Mouse (Mus musculus) splenic B cell, adult 2 months (primary cell): ENCODE measurements around the gene F830045P16Rik.
A peak's percentile ranks its signal among the peaks of the same experiment; 100 is the strongest.

Experiments used
- DNase-seq: peaks from one replicate; pipeline ENCODE4 v3.0.0-alpha.2; 2011; ENCODE audit warnings: low read depth, low spot score
- H3K27me3 ChIP-seq: 2 replicates; pipeline ENCODE4 v1.6.1; 2012; ENCODE audit warnings: mild to moderate bottlenecking, low read length, moderate library complexity, mixed read lengths; ENCODE audit not compliant: control insufficient read depth, poor library complexity, insufficient read depth, severe bottlenecking
- H3K36me3 ChIP-seq: 2 replicates; pipeline ENCODE4 v1.6.1; 2012; ENCODE audit warnings: mild to moderate bottlenecking, low read length, moderate library complexity, mixed read lengths; ENCODE audit not compliant: control insufficient read depth, poor library complexity, insufficient read depth, severe bottlenecking

The F830045P16Rik gene

DNA sequence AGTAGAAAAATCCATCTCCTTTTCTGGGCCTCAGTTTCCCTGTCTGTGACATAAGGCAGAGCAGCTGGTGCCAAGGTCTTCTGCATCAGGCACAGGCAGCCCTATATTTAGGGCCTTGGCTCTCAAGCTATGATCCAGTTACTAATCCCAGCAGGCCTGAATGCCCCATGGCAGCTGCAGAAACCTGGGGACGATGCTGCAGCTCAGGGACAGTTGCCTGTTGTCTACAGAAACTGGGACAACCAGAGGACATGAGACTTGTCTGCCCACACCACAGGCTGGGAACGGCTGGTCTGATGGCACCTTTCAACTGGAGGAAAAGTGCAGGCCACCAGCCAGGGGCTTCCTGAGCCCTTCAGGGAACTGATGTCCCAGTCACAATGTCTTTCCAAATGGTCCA, at the start of gene F830045P16Rik:
F830045P16Rik (minus strand) TSS at position 226 of the 400 bp plus-strand sequence.
- DNase-seq: no peak
- no peaks in the 10 kb centered on the region for H3K36me3 ChIP-seq
- no peaks in the 10 kb centered on the region for H3K27me3 ChIP-seq

GRCm38 (mm10) chr2:129585904-129586514, 49.6 kb upstream of the F830045P16Rik start:
- no peaks in the 10 kb centered on the region for H3K27me3 ChIP-seq
- no peaks in the 10 kb centered on the region for H3K36me3 ChIP-seq
- DNase-seq: peak; percentile 69

DNA sequence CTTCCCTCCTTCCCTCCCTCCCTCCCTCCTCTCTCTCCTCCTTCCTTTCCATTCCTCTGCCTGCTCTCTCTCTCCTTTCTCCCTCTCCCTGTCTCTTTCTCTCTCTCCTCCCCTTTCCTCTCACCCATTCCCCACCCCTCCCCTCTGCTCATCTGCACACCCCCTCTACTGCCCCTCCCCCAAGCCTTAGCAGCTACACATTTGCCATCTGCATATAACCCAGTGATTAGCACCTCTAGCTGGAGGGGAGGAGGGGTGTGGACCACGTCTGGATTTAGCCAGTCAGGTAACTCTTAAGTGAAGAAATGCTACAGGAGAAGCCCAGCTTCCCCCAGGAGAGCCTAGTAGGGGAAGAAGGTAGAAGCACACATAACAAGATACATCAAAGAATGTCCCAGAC, 48.5 kb upstream of the F830045P16Rik start:
- DNase-seq: no peak

GRCm38 (mm10) chr2:129582261-129582660, 45.9 kb upstream of the F830045P16Rik start:
- H3K27me3 ChIP-seq: no peaks in the 10 kb centered on the region
- DNase-seq: no peak
- no peaks in the 10 kb centered on the region for H3K36me3 ChIP-seq

More for the DNA sequence above, 48.5 kb upstream of the F830045P16Rik start:
- Histone ChIP-seq H3K27me3 (no peaks in the 10 kb centered on the region), H3K36me3 (no peaks in the 10 kb centered on the region)

DNA sequence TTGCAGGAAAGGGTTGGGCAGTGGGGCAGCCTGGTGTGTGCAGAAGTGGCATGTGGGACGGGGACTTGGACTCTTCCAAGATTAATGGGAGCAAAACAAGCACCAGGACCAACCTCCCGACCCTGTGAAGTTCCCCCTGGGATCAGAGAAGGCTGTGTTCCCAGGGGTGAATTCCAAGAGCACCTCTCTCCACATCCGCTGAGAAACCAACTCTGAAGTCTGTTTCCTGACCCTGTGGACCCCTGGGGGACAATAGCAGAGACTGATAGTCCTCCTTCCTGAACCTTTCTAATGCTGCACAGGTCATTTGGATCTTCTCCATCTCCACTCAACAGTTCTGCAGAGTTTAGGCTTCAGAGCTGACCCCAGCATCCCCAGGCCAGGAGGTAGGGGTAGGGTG, 45.4 kb upstream of the F830045P16Rik start:
- Histone ChIP-seq H3K27me3 (no peaks in the 10 kb centered on the region), H3K36me3 (no peaks in the 10 kb centered on the region)
- no peak for DNase-seq

- no peak for DNase-seq
- H3K27me3 ChIP-seq: no peaks in the 10 kb centered on the region
- H3K36me3 ChIP-seq: no peaks in the 10 kb centered on the region
Measured at GRCm38 (mm10) chr2:129580656-129581055, 44.3 kb upstream of the F830045P16Rik start.

GRCm38 (mm10) chr2:129576611-129577447, 40.4 kb upstream of the F830045P16Rik start:
- DNase-seq: no peak
- Histone ChIP-seq H3K36me3 (no peaks in the 10 kb centered on the region), H3K27me3 (no peaks in the 10 kb centered on the region)

- peak; percentile 74 for DNase-seq
- Histone ChIP-seq H3K36me3 (no peaks in the 10 kb centered on the region), H3K27me3 (no peaks in the 10 kb centered on the region)
Measured at GRCm38 (mm10) chr2:129575113-129575512, 38.7 kb upstream of the F830045P16Rik start.

DNA sequence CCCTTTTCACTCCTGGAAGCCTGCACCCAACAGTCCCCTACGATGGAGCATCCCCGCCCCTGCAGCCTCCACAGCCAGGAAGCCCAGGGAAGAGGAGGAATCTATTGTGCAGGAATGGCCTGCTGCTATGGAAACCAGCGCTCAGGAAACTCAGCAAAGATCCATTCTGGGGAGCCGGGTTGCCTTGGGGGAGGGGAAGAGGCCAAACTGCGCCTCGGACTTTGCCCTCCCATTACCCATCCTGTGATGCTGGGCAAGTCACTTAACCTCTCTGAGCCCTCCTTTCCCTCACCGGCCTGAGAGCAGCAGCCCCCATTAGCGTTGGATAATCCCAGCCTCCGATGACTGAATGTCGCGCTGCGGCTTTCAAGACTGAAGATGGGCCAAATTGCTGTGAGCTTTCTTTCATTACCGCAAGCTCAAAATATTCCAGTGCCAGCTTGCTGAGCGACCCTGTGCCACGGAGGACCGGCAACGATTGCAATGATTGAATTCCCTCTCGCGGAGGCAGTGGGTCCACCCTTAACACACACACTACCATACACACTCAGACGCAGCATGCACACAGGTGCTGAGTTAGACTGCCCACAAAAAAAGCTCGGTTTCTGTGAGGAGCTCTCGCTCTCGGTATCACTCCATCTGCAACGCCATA, 38.1 kb upstream of the F830045P16Rik start:
- Histone ChIP-seq H3K27me3 (no peaks in the 10 kb centered on the region), H3K36me3 (no peaks in the 10 kb centered on the region)
- DNase-seq: no peak

GRCm38 (mm10) chr2:129573701-129574273, 37.4 kb upstream of the F830045P16Rik start:
- H3K27me3 ChIP-seq: no peaks in the 10 kb centered on the region
- DNase-seq: no peak

DNA sequence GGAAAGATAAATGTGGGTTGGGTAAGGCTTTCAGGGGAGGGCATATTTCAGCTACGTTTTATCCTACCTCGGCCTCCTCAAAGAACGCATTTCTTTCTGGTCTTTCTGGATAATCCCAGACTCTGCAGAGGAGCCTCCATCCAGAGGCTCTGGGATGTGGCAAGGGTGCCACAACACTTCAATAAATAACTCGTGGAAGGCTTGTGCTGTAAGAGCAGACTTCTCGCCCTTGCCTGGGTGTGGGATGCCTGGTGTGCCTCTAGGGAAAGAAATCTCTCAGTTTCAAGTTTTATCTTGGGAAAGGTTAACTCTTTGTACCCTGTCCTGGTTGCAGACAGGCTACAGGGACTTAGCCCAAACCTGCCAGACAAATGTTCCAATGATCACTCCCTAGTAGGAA, 33.2 kb upstream of the F830045P16Rik start:
- Histone ChIP-seq H3K36me3 (no peaks in the 10 kb centered on the region), H3K27me3 (no peaks in the 10 kb centered on the region)
- DNase-seq: no peak

More at GRCm38 (mm10) chr2:129573701-129574273, 37.4 kb upstream of the F830045P16Rik start:
- no peaks in the 10 kb centered on the region for H3K36me3 ChIP-seq

GRCm38 (mm10) chr2:129569120-129569519, 32.7 kb upstream of the F830045P16Rik start:
- Histone ChIP-seq H3K27me3 (no peaks in the 10 kb centered on the region), H3K36me3 (no peaks in the 10 kb centered on the region)
- DNase-seq: no peak

DNA sequence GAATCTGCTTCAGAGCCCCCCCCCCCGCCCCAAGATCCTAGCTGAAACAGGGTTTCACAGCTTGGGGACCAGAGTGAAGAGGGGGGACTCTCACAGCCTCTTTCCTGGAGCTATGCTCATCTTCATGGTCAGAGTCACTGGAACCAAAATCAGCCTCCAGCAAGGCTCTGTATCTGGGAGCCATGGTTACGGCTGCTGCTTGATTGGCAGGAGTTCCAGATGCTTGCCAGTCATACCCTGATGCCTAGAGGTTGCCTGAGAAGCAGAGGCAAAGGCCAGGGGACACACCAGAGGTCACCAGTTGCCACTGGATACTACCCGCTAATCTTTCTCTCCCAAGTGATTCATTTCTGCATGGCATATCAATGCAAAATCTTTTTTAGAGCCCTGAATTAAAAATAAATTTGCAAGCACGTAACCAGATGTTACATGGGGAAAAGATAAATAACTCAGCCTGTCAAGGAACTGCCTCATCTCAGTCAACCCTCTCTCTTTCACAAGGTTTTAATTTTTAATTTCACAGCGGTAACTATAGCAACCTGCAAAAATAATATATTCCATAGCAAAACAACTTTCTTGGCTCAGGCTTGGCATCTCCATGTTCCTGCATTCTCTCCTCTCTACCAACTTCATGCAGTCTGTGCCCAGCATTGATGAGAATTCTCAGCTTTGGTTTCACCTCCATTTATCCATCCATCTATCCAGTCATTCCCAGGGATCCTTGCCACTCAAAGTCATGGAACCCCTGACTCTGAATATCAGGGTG, 27.7 kb upstream of the F830045P16Rik start:
- Histone ChIP-seq H3K36me3 (no peaks in the 10 kb centered on the region), H3K27me3 (no peaks in the 10 kb centered on the region)
- no peak for DNase-seq

DNA sequence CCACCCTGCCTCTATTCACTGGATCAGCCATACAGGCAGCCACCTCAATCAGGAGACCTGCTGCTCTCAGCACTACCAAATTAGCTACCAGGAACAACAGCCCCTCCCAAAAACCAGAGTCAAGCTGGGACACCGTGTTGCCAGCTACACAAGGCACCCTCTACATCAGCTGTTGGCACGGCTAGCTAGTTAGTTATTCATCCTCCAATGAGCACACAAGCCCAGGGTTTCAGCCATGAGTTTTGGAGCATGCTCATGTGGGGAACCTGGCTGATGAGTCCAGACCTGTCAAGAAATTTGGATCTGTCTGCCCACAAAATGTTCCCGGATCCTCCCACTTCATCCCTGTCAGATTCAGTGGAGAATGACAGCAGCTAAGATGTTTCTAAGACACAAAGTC, 25.4 kb upstream of the F830045P16Rik start:
- no peaks in the 10 kb centered on the region for H3K36me3 ChIP-seq
- H3K27me3 ChIP-seq: no peaks in the 10 kb centered on the region
- no peak for DNase-seq
